Comparison of ENCODE assay signal across 10 mouse cellular contexts in genomic region chr9:67565801-67566258, GRCm38 (mm10). TPM values are rescaled to one million over a fixed set of nuclear protein-coding genes. Genes with fewer than 3 reads are reported as not detected.
DNase-seq lines count a peak whose midpoint lies in the region; ATAC-seq lines count a peak whose summit lies in the region.
"Had no signal": no experiment of that assay in that cellular context is flagged by ENCODE, and none has a peak within 500 bp of the region (broad histone marks: within the 10 kb centered on the region; RNA-seq: fewer than 3 reads in every experiment).

No protein-coding gene starts in this region.

- ATAC-seq in kidney, embryonic 16.5 days (ENCODE audit: low FRiP score, low TSS enrichment): 0 out of 2 replicates have a peak, but pooled peaks have one; percentile 23
- peak; percentile 84 for ATAC-seq in heart, embryonic 12.5 days (ENCODE audit: insufficient number of reproducible peaks, low FRiP score)
- ATAC-seq: inflammation-experienced regulatory T-cells, adult 6 months had no signal

- no peak overlapping the region for H3K4me3 ChIP-seq in kidney, embryonic 16.5 days (ENCODE audit: low read length)
- H3K4me3 ChIP-seq in heart, embryonic 12.5 days: no peak overlapping the region
- H3K4me3 ChIP-seq: erythroblast, embryonic 14.5 days had no signal

- H3K9ac ChIP-seq in kidney, embryonic 16.5 days (replicated peaks; ENCODE audit: low read length): no peak overlapping the region
- no peak overlapping the region for H3K9ac ChIP-seq in heart, embryonic 12.5 days

- no peaks in the 10 kb centered on the region for H3K4me1 ChIP-seq in kidney, embryonic 16.5 days (ENCODE audit: insufficient read depth, low read length)
- H3K4me1 ChIP-seq in heart, embryonic 12.5 days (replicated peaks): peaks cover 30% of the 10 kb centered on the region

- no peak overlapping the region for H3K27ac ChIP-seq in kidney, embryonic 16.5 days (ENCODE audit: low read length)
- H3K27ac ChIP-seq in heart, embryonic 12.5 days (ENCODE audit: poor library complexity, severe bottlenecking): peak overlapping the region; percentile 76

- DNase-seq in kidney, postnatal 36 days: no peak
- peak; percentile 51 to 57 for DNase-seq in adrenal gland, postnatal 36 days
- peak; percentile 18 for DNase-seq in lung, postnatal 14 days
- no peak for DNase-seq in cerebellum, postnatal 36 days
- no peak for DNase-seq in retina, postnatal 1 day
- DNase-seq in B cell, adult 2 months: no peak

- WGBS in kidney, embryonic 16.5 days: 72% methylated on average over 6 of the region's 6 CpGs
- 36% methylated on average over 6 of the region's 6 CpGs for WGBS in heart, embryonic 12.5 days

- no peaks in the 10 kb centered on the region for H3K9me3 ChIP-seq in kidney, embryonic 16.5 days (ENCODE audit: low read length)
- H3K9me3 ChIP-seq in heart, embryonic 12.5 days (replicated peaks): no peaks in the 10 kb centered on the region

- H3K36me3 ChIP-seq in kidney, embryonic 16.5 days (ENCODE audit: insufficient read depth, low read length): no peaks in the 10 kb centered on the region
- no peaks in the 10 kb centered on the region for H3K36me3 ChIP-seq in heart, embryonic 12.5 days

- no peak overlapping the region for H3K4me2 ChIP-seq in kidney, embryonic 16.5 days (replicated peaks; ENCODE audit: low read depth, low read length)
- H3K4me2 ChIP-seq in heart, embryonic 12.5 days: no peak overlapping the region

- H3K27me3 ChIP-seq in kidney, embryonic 16.5 days (ENCODE audit: insufficient read depth, low read length): no peaks in the 10 kb centered on the region
- no peaks in the 10 kb centered on the region for H3K27me3 ChIP-seq in heart, embryonic 12.5 days (replicated peaks)

RNA-seq across cellular contexts. Expression of gene Tln2, which starts 6.3 kb away (rescaled TPM):
- polyA plus RNA-seq in kidney, embryonic 16.5 days (2015; fragmentation: Nextera tagmentation; extraction: Ambion mirVana): 18.9 and 19.1 TPM in 2 replicates
- 10 to 100 TPM; 25.2 to 25.4 TPM for total RNA-seq in adrenal gland, postnatal 36 days (2021)
- polyA plus RNA-seq in heart, embryonic 12.5 days (2016; fragmentation: Nextera tagmentation; extraction: Ambion mirVana): 57.3 and 58.9 TPM in 2 replicates

Comparison
In these comparisons a context has a peak if more than half of its experiments do, and no peak if none do; other contexts are left out.
1. DNase-seq: peak in adrenal gland, postnatal 36 days (2 of 2) and lung, postnatal 14 days (single experiment); none in kidney, postnatal 36 days (0 of 2), cerebellum, postnatal 36 days (0 of 2), retina, postnatal 1 day (single experiment) and B cell, adult 2 months (0 of 2).